Mouse (Mus musculus): ENCODE measurements around the gene Olfr76. TPM values are rescaled to one million over a fixed set of nuclear protein-coding genes. Genes with fewer than 3 reads are reported as not detected.
"Not testable (repeated sequence)": the region's sequence is repeated elsewhere in the genome, so short reads cannot be mapped to it uniquely, and the experiment has no call there.

Gene Olfr76
- polyA plus RNA-seq, 1 experiment from 2014 or later: not detected

GRCm38 (mm10) chr19:12103234-12103633, 19.8 kb downstream of the Olfr76 start, which contains the start of gene Olfr1427:
Olfr1427 (minus strand) TSS chr19:12103334.
- 90% methylated on average over 2 of the region's 2 CpGs for WGBS
- Histone ChIP-seq H3K36me3 (ENCODE audit: control insufficient read depth, insufficient read depth) (no peaks in the 10 kb centered on the region), H3K9me3 (replicated peaks; ENCODE audit: control insufficient read depth, low read length) (no peaks in the 10 kb centered on the region), H3K4me1 (ENCODE audit: control insufficient read depth, insufficient read depth, low read length) (no peaks in the 10 kb centered on the region), H3K9ac (ENCODE audit: low read length) (no peak within 1 kb of the TSS), H3K4me2 (ENCODE audit: low read depth, low read length) (no peak within 1 kb of the TSS), H3K27ac (ENCODE audit: low read length) (no peak within 1 kb of the TSS), H3K27me3 (ENCODE audit: control insufficient read depth, insufficient read depth, low read length) (no peaks in the 10 kb centered on the region), H3K4me3 (ENCODE audit: low read length) (no peak within 1 kb of the TSS)
- no peak for ATAC-seq (replicated peaks; ENCODE audit: extremely low read depth, insufficient read depth, low FRiP score)

- Histone ChIP-seq H3K27me3 (ENCODE audit: control insufficient read depth, insufficient read depth, low read length) (no peaks in the 10 kb centered on the region), H3K27ac (ENCODE audit: low read length) (no peak within 1 kb of the TSS)
Observed at GRCm38 (mm10) chr19:12091913-12092312, 31.1 kb downstream of the Olfr76 start, which contains the start of gene Olfr1426. Olfr1426 (minus strand) TSS chr19:12092013.

GRCm38 (mm10) chr19:12077631-12078030, 45.4 kb downstream of the Olfr76 start, which contains the start of gene Olfr1425:
Olfr1425 (minus strand) TSS chr19:12077731.
- H3K27ac ChIP-seq (ENCODE audit: low read length); H3K4me3 ChIP-seq (ENCODE audit: low read length); H3K9me3 ChIP-seq (replicated peaks; ENCODE audit: control insufficient read depth, low read length); H3K36me3 ChIP-seq (ENCODE audit: control insufficient read depth, insufficient read depth); H3K9ac ChIP-seq (ENCODE audit: low read length); ATAC-seq (replicated peaks; ENCODE audit: extremely low read depth, insufficient read depth, low FRiP score); H3K4me2 ChIP-seq (ENCODE audit: low read depth, low read length); H3K4me1 ChIP-seq (ENCODE audit: control insufficient read depth, insufficient read depth, low read length); H3K27me3 ChIP-seq (ENCODE audit: control insufficient read depth, insufficient read depth, low read length): not testable (repeated sequence)
- 79% methylated on average over 4 of the region's 4 CpGs for whole genome bisulfite sequencing

More at GRCm38 (mm10) chr19:12091913-12092312, 31.1 kb downstream of the Olfr76 start, which contains the start of gene Olfr1426:
- 66% methylated on average over 1 of the region's 1 CpGs for WGBS
- Histone ChIP-seq H3K4me3 (ENCODE audit: low read length) (no peak within 1 kb of the TSS), H3K9ac (ENCODE audit: low read length) (no peak within 1 kb of the TSS), H3K9me3 (replicated peaks; ENCODE audit: control insufficient read depth, low read length) (no peaks in the 10 kb centered on the region), H3K4me1 (ENCODE audit: control insufficient read depth, insufficient read depth, low read length) (no peaks in the 10 kb centered on the region), H3K4me2 (ENCODE audit: low read depth, low read length) (no peak within 1 kb of the TSS), H3K36me3 (ENCODE audit: control insufficient read depth, insufficient read depth) (no peaks in the 10 kb centered on the region)
- no peak for ATAC-seq (replicated peaks; ENCODE audit: extremely low read depth, insufficient read depth, low FRiP score)

GRCm38 (mm10) chr19:12069546-12069945, 53.5 kb downstream of the Olfr76 start:
- H3K4me3 ChIP-seq (ENCODE audit: low read length); H3K9ac ChIP-seq (ENCODE audit: low read length); H3K4me1 ChIP-seq (ENCODE audit: control insufficient read depth, insufficient read depth, low read length); H3K36me3 ChIP-seq (ENCODE audit: control insufficient read depth, insufficient read depth); H3K4me2 ChIP-seq (ENCODE audit: low read depth, low read length); ATAC-seq (replicated peaks; ENCODE audit: extremely low read depth, insufficient read depth, low FRiP score); H3K27ac ChIP-seq (ENCODE audit: low read length); H3K27me3 ChIP-seq (ENCODE audit: control insufficient read depth, insufficient read depth, low read length); H3K9me3 ChIP-seq (replicated peaks; ENCODE audit: control insufficient read depth, low read length): not testable (repeated sequence)
- 72% methylated on average over 1 of the region's 1 CpGs for WGBS

Other genes with a start within 250 kb of the Olfr76 start
- gene Olfr1419, start 248.1 kb downstream of the Olfr76 start, polyA plus RNA-seq (2015; fragmentation: Nextera tagmentation; extraction: Ambion mirVana): not detected in 2 replicates
- 0.12 TPM in 1 of 2 replicates, not detected in the other for gene Olfr1420, start 236.6 kb downstream of the Olfr76 start, polyA plus RNA-seq (2015; fragmentation: Nextera tagmentation; extraction: Ambion mirVana)
- 19.1 and 21.0 TPM in 2 replicates for gene Patl1, start 210.8 kb downstream of the Olfr76 start, polyA plus RNA-seq (2015; fragmentation: Nextera tagmentation; extraction: Ambion mirVana)
- gene Osbp, start 157.3 kb downstream of the Olfr76 start, polyA plus RNA-seq (2015; fragmentation: Nextera tagmentation; extraction: Ambion mirVana): 4.4 TPM in 2 replicates
- gene Olfr1423, start 81.9 kb downstream of the Olfr76 start, polyA plus RNA-seq (2015; fragmentation: Nextera tagmentation; extraction: Ambion mirVana): not detected in 2 replicates
- gene Olfr1424, start 60.5 kb downstream of the Olfr76 start, polyA plus RNA-seq (2015; fragmentation: Nextera tagmentation; extraction: Ambion mirVana): not detected in 2 replicates
- not detected in 2 replicates for gene Olfr1425, start 45.5 kb downstream of the Olfr76 start, polyA plus RNA-seq (2015; fragmentation: Nextera tagmentation; extraction: Ambion mirVana)
- not detected in 2 replicates for gene Olfr1426, start 31.2 kb downstream of the Olfr76 start, polyA plus RNA-seq (2015; fragmentation: Nextera tagmentation; extraction: Ambion mirVana)
- not detected in 2 replicates for gene Olfr1427, start 19.9 kb downstream of the Olfr76 start, polyA plus RNA-seq (2015; fragmentation: Nextera tagmentation; extraction: Ambion mirVana)
- gene Olfr1428, start 7.3 kb downstream of the Olfr76 start, polyA plus RNA-seq (2015; fragmentation: Nextera tagmentation; extraction: Ambion mirVana): not detected in 2 replicates
- gene Olfr1555-ps1, start 46.9 kb upstream of the Olfr76 start, polyA plus RNA-seq (2015; fragmentation: Nextera tagmentation; extraction: Ambion mirVana): not detected in 2 replicates
- not detected in 2 replicates for gene Olfr1431, start 77.4 kb upstream of the Olfr76 start, polyA plus RNA-seq (2015; fragmentation: Nextera tagmentation; extraction: Ambion mirVana)
- gene Olfr1432, start 109.4 kb upstream of the Olfr76 start, polyA plus RNA-seq (2015; fragmentation: Nextera tagmentation; extraction: Ambion mirVana): not detected in 2 replicates
- gene Olfr262, start 118.5 kb upstream of the Olfr76 start, polyA plus RNA-seq (2015; fragmentation: Nextera tagmentation; extraction: Ambion mirVana): not detected in 2 replicates
- not detected in 2 replicates for gene Olfr235, start 137.8 kb upstream of the Olfr76 start, polyA plus RNA-seq (2015; fragmentation: Nextera tagmentation; extraction: Ambion mirVana)
- not detected in 2 replicates for gene Olfr1434, start 156.7 kb upstream of the Olfr76 start, polyA plus RNA-seq (2015; fragmentation: Nextera tagmentation; extraction: Ambion mirVana)
- gene Olfr1436, start 175.9 kb upstream of the Olfr76 start, polyA plus RNA-seq (2015; fragmentation: Nextera tagmentation; extraction: Ambion mirVana): not detected in 2 replicates
- not detected in 2 replicates for gene Olfr1437, start 201.9 kb upstream of the Olfr76 start, polyA plus RNA-seq (2015; fragmentation: Nextera tagmentation; extraction: Ambion mirVana)
- gene Olfr1438-ps1, start 212.7 kb upstream of the Olfr76 start, polyA plus RNA-seq (2015; fragmentation: Nextera tagmentation; extraction: Ambion mirVana): not detected in 2 replicates

Data from heart, embryonic 16.5 days (tissue).